Mouse (Mus musculus): ENCODE results near the gene Mn1.

DNA sequence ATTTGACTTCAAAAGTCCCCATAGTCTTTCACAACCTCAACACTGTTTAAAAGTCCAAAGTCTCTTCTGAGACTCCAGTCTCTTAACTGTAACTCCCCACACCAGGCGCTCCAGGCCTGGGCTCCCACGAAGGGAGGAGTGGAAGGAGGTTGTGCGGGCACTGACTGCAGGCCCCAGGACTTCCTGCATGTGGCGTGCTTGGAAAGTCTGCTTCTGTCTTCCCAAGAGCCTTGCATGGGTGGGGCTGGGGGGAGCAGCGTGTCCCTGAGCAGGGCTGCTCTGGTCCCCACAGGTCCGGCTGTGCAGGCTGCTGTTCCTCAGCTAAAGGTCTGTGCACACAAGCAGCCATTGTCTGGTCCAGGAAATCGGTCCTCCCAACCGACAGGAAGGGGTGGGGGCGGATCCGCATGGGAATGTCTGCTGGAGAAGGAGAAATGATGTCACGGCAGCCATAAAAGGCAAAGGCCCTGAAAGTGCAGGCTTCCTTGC is 48.7 kb downstream of the Mn1 start:
- TF ChIP-seq POLR2A (IDR thresholded peaks at IDR 0.05; ENCODE audit: borderline replicate concordance, insufficient read depth, low read length): no peak
- TF ChIP-seq CTCF (IDR thresholded peaks at IDR 0.05; ENCODE audit: borderline replicate concordance, insufficient read depth, low read depth, low read length): no peak
